Mouse (Mus musculus) testis, adult 2 months (tissue): ENCODE measurements around the gene Ywhag.

Source experiments
- CTCF ChIP-seq: fragments of 200-500 bp; IDR thresholded peaks from 2 replicates; pipeline ENCODE4 v1.5.1; 2012; ENCODE audit warnings: low read depth, mild to moderate bottlenecking, inconsistent platforms, low read length, moderate library complexity; ENCODE audit not compliant: control insufficient read depth, insufficient read depth, insufficient replicate concordance
- POLR2A ChIP-seq: fragments of 200-500 bp; IDR thresholded peaks from 2 replicates; pipeline ENCODE4 v1.6.1; 2012; ENCODE audit warnings: low read depth, mild to moderate bottlenecking, inconsistent platforms, low read length, moderate library complexity; ENCODE audit not compliant: control insufficient read depth

GRCm38 (mm10) chr5:135935176-135935523, 734 bp upstream of the Ywhag start:
- no peak for TF ChIP-seq CTCF
- TF ChIP-seq POLR2A, result no peak
